Mouse (Mus musculus) kidney, postnatal 0 days (tissue): ENCODE measurements at regions not wholly inside any gene's neighbourhood (a gene's known extent, or its start where the extent isn't known, plus 50 kb on each side); places are given as distances from the start of the nearest gene placed in this dataset.

Source experiments
- ATAC-seq: fragments of 200-750 bp; cut with Nextera tagmentation; replicated peaks from 2 replicates; pipeline ENCODE4 v1.8.0; 2017; ENCODE audit warnings: low read depth, moderate number of reproducible peaks, moderate TSS enrichment, moderate library complexity; ENCODE audit not compliant: low FRiP score
- DNase-seq: peaks from one replicate; pipeline ENCODE4 v3.0.0-alpha.2; 2016; ENCODE audit warnings: low spot score
- H3K27ac ChIP-seq: fragments of 300-500 bp; sonication (generic); 2 replicates; pipeline ENCODE4 v1.5.1; 2014; ENCODE audit warnings: mild to moderate bottlenecking
- H3K27me3 ChIP-seq: fragments of 300-500 bp; sonication (generic); 2 replicates; pipeline ENCODE4 v1.6.1; 2014; ENCODE audit warnings: low read length, mixed read lengths; ENCODE audit not compliant: insufficient read depth
- H3K36me3 ChIP-seq: fragments of 300-500 bp; sonication (generic); 2 replicates; pipeline ENCODE4 v1.6.1; 2014; ENCODE audit warnings: low read length, mixed read lengths; ENCODE audit not compliant: insufficient read depth
- H3K4me1 ChIP-seq: fragments of 300-500 bp; sonication (generic); replicated peaks from 2 replicates; pipeline ENCODE4 v1.6.1; 2014; ENCODE audit warnings: antibody characterized with exemption, low read length, mixed read lengths; ENCODE audit not compliant: insufficient read depth
- H3K4me2 ChIP-seq: fragments of 300-500 bp; sonication (generic); 2 replicates; pipeline ENCODE4 v1.6.1; 2014; ENCODE audit warnings: mild to moderate bottlenecking, low read length, moderate library complexity, mixed read lengths
- H3K4me3 ChIP-seq: fragments of 300-500 bp; sonication (generic); replicated peaks from 2 replicates; pipeline ENCODE4 v1.5.1; 2014; ENCODE audit warnings: low read depth, low read length
- H3K9ac ChIP-seq: fragments of 300-500 bp; sonication (generic); 2 replicates; pipeline ENCODE4 v1.6.1; 2014; ENCODE audit warnings: low read depth, low read length
- H3K9me3 ChIP-seq: fragments of 300-500 bp; sonication (generic); replicated peaks from 2 replicates; pipeline ENCODE4 v1.6.1; 2016; ENCODE audit warnings: low read length, inconsistent platforms, mixed read lengths
- CTCF ChIP-seq: IDR thresholded peaks from 2 replicates; pipeline ENCODE4 v1.5.1; 2016; ENCODE audit warnings: antibody characterized with exemption, low read depth, mild to moderate bottlenecking, moderate library complexity
- WGBS: fragments of 180-500 bp; shearing (Covaris S2); extraction: QIAGEN DNeasy Blood & Tissue Kit; methylation state at CpG from one replicate; pipeline ENCODE4 v1.1.7; 2014; 5-methylcytosine and 5-hydroxymethylcytosine counted together

- Histone ChIP-seq H3K27me3 (no peaks in the 10 kb centered on the region), H3K9ac (no peak overlapping the region), H3K4me2 (no peak overlapping the region), H3K4me1 (no peaks in the 10 kb centered on the region), H3K9me3 (no peaks in the 10 kb centered on the region), H3K4me3 (no peak overlapping the region), H3K27ac (no peak overlapping the region), H3K36me3 (no peaks in the 10 kb centered on the region)
- no peak for DNase-seq
- TF ChIP-seq CTCF: no peak
- no peak for ATAC-seq
- WGBS: 75% methylated on average over 3 of the region's 3 CpGs
These were observed 572.7 kb downstream of the Nfib start for GRCm38 (mm10) chr4:82132851-82133250.

GRCm38 (mm10) chr4:82132326-82132725, 573.2 kb downstream of the Nfib start:
- Histone ChIP-seq H3K9me3 (no peaks in the 10 kb centered on the region), H3K36me3 (no peaks in the 10 kb centered on the region), H3K4me1 (no peaks in the 10 kb centered on the region), H3K9ac (no peak overlapping the region), H3K27me3 (no peaks in the 10 kb centered on the region), H3K27ac (no peak overlapping the region), H3K4me2 (no peak overlapping the region), H3K4me3 (no peak overlapping the region)
- no peak for ATAC-seq
- DNase-seq: no peak
- 95% methylated on average over 4 of the region's 4 CpGs for WGBS
- TF ChIP-seq CTCF: no peak

- Histone ChIP-seq H3K36me3 (no peaks in the 10 kb centered on the region), H3K27ac (no peak overlapping the region), H3K9me3 (no peaks in the 10 kb centered on the region), H3K4me3 (no peak overlapping the region), H3K4me1 (no peaks in the 10 kb centered on the region), H3K27me3 (no peaks in the 10 kb centered on the region), H3K4me2 (no peak overlapping the region), H3K9ac (no peak overlapping the region)
- whole genome bisulfite sequencing: 30% methylated on average over 1 of the region's 1 CpGs
- ATAC-seq (no peak), DNase-seq (no peak)
- TF ChIP-seq CTCF: no peak
These were observed 576.1 kb downstream of the Nfib start for GRCm38 (mm10) chr4:82129471-82129870.

GRCm38 (mm10) chr4:82123733-82124132, 581.8 kb downstream of the Nfib start:
- Histone ChIP-seq H3K4me2 (no peak overlapping the region), H3K9me3 (no peaks in the 10 kb centered on the region), H3K36me3 (no peaks in the 10 kb centered on the region), H3K27ac (no peak overlapping the region), H3K4me3 (no peak overlapping the region), H3K27me3 (no peaks in the 10 kb centered on the region), H3K4me1 (no peaks in the 10 kb centered on the region), H3K9ac (no peak overlapping the region)
- no peak for TF ChIP-seq CTCF
- no peak for ATAC-seq
- no peak for DNase-seq
- 78% methylated on average over 5 of the region's 5 CpGs for WGBS

GRCm38 (mm10) chr4:82123101-82123500, 582.4 kb downstream of the Nfib start:
- Histone ChIP-seq H3K27ac (no peak overlapping the region), H3K27me3 (no peaks in the 10 kb centered on the region), H3K9ac (no peak overlapping the region), H3K4me2 (no peak overlapping the region), H3K9me3 (no peaks in the 10 kb centered on the region), H3K36me3 (no peaks in the 10 kb centered on the region), H3K4me1 (no peaks in the 10 kb centered on the region), H3K4me3 (no peak overlapping the region)
- WGBS: 89% methylated on average over 1 of the region's 1 CpGs
- TF ChIP-seq CTCF: no peak
- no peak for ATAC-seq
- no peak for DNase-seq

- Histone ChIP-seq H3K27me3 (no peaks in the 10 kb centered on the region), H3K9me3 (no peaks in the 10 kb centered on the region), H3K9ac (no peak overlapping the region), H3K4me3 (no peak overlapping the region), H3K27ac (no peak overlapping the region), H3K4me1 (no peaks in the 10 kb centered on the region), H3K36me3 (no peaks in the 10 kb centered on the region), H3K4me2 (no peak overlapping the region)
- no peak for DNase-seq
- no peak for TF ChIP-seq CTCF
- 80% methylated on average over 4 of the region's 4 CpGs for WGBS
- ATAC-seq: no peak
These were observed 584.8 kb downstream of the Nfib start for GRCm38 (mm10) chr4:82120796-82121195.

GRCm38 (mm10) chr4:82120326-82120725, 585.2 kb downstream of the Nfib start:
- Histone ChIP-seq H3K27ac (no peak overlapping the region), H3K4me2 (no peak overlapping the region), H3K9me3 (no peaks in the 10 kb centered on the region), H3K36me3 (no peaks in the 10 kb centered on the region), H3K27me3 (no peaks in the 10 kb centered on the region), H3K9ac (no peak overlapping the region), H3K4me1 (no peaks in the 10 kb centered on the region), H3K4me3 (no peak overlapping the region)
- no peak for TF ChIP-seq CTCF
- 63% methylated on average over 1 of the region's 1 CpGs for WGBS
- DNase-seq (no peak), ATAC-seq (no peak)
